Mouse (Mus musculus): ENCODE data around the gene Mark3.

- TF ChIP-seq TAL1 (IDR thresholded peaks at IDR 0.05; ENCODE audit: low read length) (no peak), GATA1 (IDR thresholded peaks at IDR 0.05; ENCODE audit: low read length) (no peak)
These were observed 73.8 kb downstream of the Mark3 start for GRCm38 (mm10) chr12:111648061-111648645.

Measured in erythroblast, embryonic 14.5 days (primary cell).